Comparison of ENCODE assay signal across 29 mouse cellular contexts in the genomic region with DNA sequence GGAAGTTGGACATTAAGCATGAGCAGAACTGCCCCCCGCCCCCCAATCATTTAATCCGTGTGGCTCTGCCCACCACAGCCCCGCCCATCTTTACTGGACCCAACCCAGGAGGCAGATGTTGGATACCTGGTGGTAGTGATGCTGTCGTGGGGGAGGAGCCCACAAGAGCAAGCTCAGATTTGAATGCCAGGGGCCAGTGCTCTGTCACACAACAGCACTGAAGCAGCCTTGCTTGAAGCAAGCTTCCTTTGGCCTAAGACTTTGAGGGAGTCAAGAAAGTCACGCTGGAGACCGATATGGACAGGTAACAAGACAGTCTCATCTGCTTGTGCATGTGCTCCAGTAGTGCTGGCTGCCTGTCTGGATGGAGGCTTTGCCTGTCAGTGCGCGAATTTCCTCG. TPM values are rescaled to one million over a fixed set of nuclear protein-coding genes. Genes with fewer than 3 reads are reported as not detected.
DNase-seq lines count a peak whose midpoint lies in the region; ATAC-seq lines count a peak whose summit lies in the region.
"Had no signal": no experiment of that assay in that cellular context is flagged by ENCODE, and none has a peak within 500 bp of the region (broad histone marks: within the 10 kb centered on the region; RNA-seq: fewer than 3 reads in every experiment).

A gene (plus strand): TSS at position 196 of the 400 bp plus-strand sequence.

- no peak for ATAC-seq in forebrain, embryonic 15.5 days (replicated peaks)
- ATAC-seq in forebrain, embryonic 11.5 days (replicated peaks; ENCODE audit: low FRiP score), result no peak
- ATAC-seq in megakaryocyte, adult 5-6 weeks (ENCODE audit: poor library complexity, severe bottlenecking), result no peak
- ATAC-seq: activated CD4-positive, CD25-positive, alpha-beta regulatory T cell, adult 4 months; forebrain, embryonic 14.5 days; Patski had no signal

- H3K4me3 ChIP-seq in forebrain, embryonic 15.5 days, result no peak within 1 kb of the TSS
- H3K4me3 ChIP-seq in forebrain, embryonic 11.5 days (ENCODE audit: low read depth, low read length), result no peak within 1 kb of the TSS
- H3K4me3 ChIP-seq in megakaryocyte, embryonic 14.5 days (replicated peaks), result peak within 1 kb of the TSS; percentile 28
- H3K4me3 ChIP-seq: embryonic facial prominence, embryonic 13.5 days; embryonic facial prominence, embryonic 15.5 days; erythroblast, embryonic 14.5 days; forebrain, embryonic 12.5 days had no signal

- H3K27me3 ChIP-seq in forebrain, embryonic 15.5 days, result no peaks in the 10 kb centered on the region
- H3K27me3 ChIP-seq in forebrain, embryonic 11.5 days (ENCODE audit: control insufficient read depth, insufficient read depth, low read length), result no peaks in the 10 kb centered on the region
- H3K27me3 ChIP-seq in megakaryocyte, embryonic 14.5 days (replicated peaks), result peaks cover 10% of the 10 kb centered on the region
- H3K27me3 ChIP-seq in splenic B cell, adult 2 months (ENCODE audit: control insufficient read depth, insufficient read depth, low read length, poor library complexity, severe bottlenecking), result no peaks in the 10 kb centered on the region
- H3K27me3 ChIP-seq: forebrain, embryonic 12.5 days had no signal

- no peak for DNase-seq in forebrain, embryonic 11.5 days (ENCODE audit: low spot score)
- peak; percentile 88 for DNase-seq in A20 (ENCODE audit: low read depth, low spot score)
- peak; percentile 28 for DNase-seq in splenic B cell, adult 2 months (ENCODE audit: low read depth, low spot score)
- no peak for DNase-seq in kidney, postnatal 4 days
- DNase-seq: adrenal gland, adult 8-10 months; adrenal gland, postnatal 14 days; adrenal gland, postnatal 36 days; cerebellum, adult 11-12 months; cerebellum, adult 2 months; cerebellum, adult 9-10 months; cerebellum, postnatal 10 days; cerebellum, postnatal 25 days; embryo, embryonic 11 days had no signal

- H3K4me2 ChIP-seq in forebrain, embryonic 15.5 days (replicated peaks), result no peak within 1 kb of the TSS
- no peak within 1 kb of the TSS for H3K4me2 ChIP-seq in forebrain, embryonic 11.5 days (ENCODE audit: low read depth, low read length, severe bottlenecking)
- H3K4me2 ChIP-seq: embryonic facial prominence, embryonic 13.5 days; embryonic facial prominence, embryonic 15.5 days; forebrain, embryonic 12.5 days had no signal

- H3K4me1 ChIP-seq in forebrain, embryonic 15.5 days, result peaks cover 5% of the 10 kb centered on the region; the same call in 1 of the 2 replicates
- no peaks in the 10 kb centered on the region for H3K4me1 ChIP-seq in forebrain, embryonic 11.5 days (replicated peaks; ENCODE audit: control insufficient read depth, insufficient read depth, low read length)
- peaks cover 18% of the 10 kb centered on the region for H3K4me1 ChIP-seq in megakaryocyte, embryonic 14.5 days
- H3K4me1 ChIP-seq: embryonic facial prominence, embryonic 13.5 days; embryonic facial prominence, embryonic 15.5 days had no signal

- H3K27ac ChIP-seq in forebrain, embryonic 15.5 days (replicated peaks), result peak within 1 kb of the TSS; percentile 27; the same call in 1 of the 2 replicates
- no peak within 1 kb of the TSS for H3K27ac ChIP-seq in forebrain, embryonic 11.5 days (ENCODE audit: low read depth, low read length)
- H3K27ac ChIP-seq: embryonic facial prominence, embryonic 13.5 days; embryonic facial prominence, embryonic 15.5 days; forebrain, embryonic 12.5 days had no signal

- 56% methylated on average over 9 of the region's 9 CpGs for WGBS in forebrain, embryonic 15.5 days
- WGBS in forebrain, embryonic 11.5 days, result 52% methylated on average over 9 of the region's 9 CpGs

- H3K36me3 ChIP-seq in forebrain, embryonic 15.5 days, result no peaks in the 10 kb centered on the region
- no peaks in the 10 kb centered on the region for H3K36me3 ChIP-seq in forebrain, embryonic 11.5 days (ENCODE audit: control insufficient read depth, insufficient read depth, low read length)
- no peaks in the 10 kb centered on the region for H3K36me3 ChIP-seq in megakaryocyte, embryonic 14.5 days (replicated peaks; ENCODE audit: low read length)
- H3K36me3 ChIP-seq in splenic B cell, adult 2 months (ENCODE audit: control insufficient read depth, insufficient read depth, low read length, poor library complexity, severe bottlenecking), result no peaks in the 10 kb centered on the region
- H3K36me3 ChIP-seq: embryonic facial prominence, embryonic 13.5 days; embryonic facial prominence, embryonic 15.5 days; forebrain, embryonic 12.5 days; G1E had no signal

- no peaks in the 10 kb centered on the region for H3K9me3 ChIP-seq in forebrain, embryonic 15.5 days
- H3K9me3 ChIP-seq in forebrain, embryonic 11.5 days (ENCODE audit: control insufficient read depth, low read length), result no peaks in the 10 kb centered on the region
- H3K9me3 ChIP-seq in megakaryocyte, embryonic 14.5 days, result no peaks in the 10 kb centered on the region
- H3K9me3 ChIP-seq: embryonic facial prominence, embryonic 13.5 days; embryonic facial prominence, embryonic 15.5 days; forebrain, embryonic 12.5 days; G1E had no signal

- no peak within 1 kb of the TSS for H3K9ac ChIP-seq in forebrain, embryonic 15.5 days (replicated peaks)
- no peak within 1 kb of the TSS for H3K9ac ChIP-seq in forebrain, embryonic 11.5 days (ENCODE audit: low read length)
- H3K9ac ChIP-seq: embryonic facial prominence, embryonic 13.5 days; embryonic facial prominence, embryonic 15.5 days; forebrain, embryonic 12.5 days had no signal

RNA-seq across cellular contexts. Expression of the gene that starts here (rescaled TPM):
- 0.37 and 0.45 TPM in 2 replicates for polyA plus RNA-seq in forebrain, embryonic 15.5 days (2015; fragmentation: Nextera tagmentation; extraction: Ambion mirVana)
- not detected in 2 replicates for polyA plus RNA-seq in forebrain, embryonic 11.5 days (2014; fragmentation: Nextera tagmentation; extraction: Ambion mirVana)
- 0.07 and 0.69 TPM in 2 replicates for polyA plus RNA-seq in megakaryocyte, embryonic 14.5 days (2012; ENCODE audit: insufficient read depth, low replicate concordance)
- total RNA-seq in megakaryocyte, adult 5-6 weeks (2015), result 0.07 TPM in 1 of 2 replicates, not detected in the other
- not detected in 2 replicates for total RNA-seq in megakaryocyte, adult 5-6 weeks (2017)
- total RNA-seq: adrenal gland, adult 18-20 months; adrenal gland, adult 8-10 months; adrenal gland, postnatal 14 days; adrenal gland, postnatal 36 days; common myeloid progenitor, adult 5-6 weeks; G1E had no signal
- polyA plus RNA-seq: C2C12; cerebellum, adult 2 months; embryonic facial prominence, embryonic 11.5 days; embryonic facial prominence, embryonic 15.5 days; erythroblast, embryonic 14.5 days; forebrain, embryonic 12.5 days; frontal cortex, adult 2 months; G1E; Patski had no signal

Comparison
In these comparisons a context has a peak if more than half of its experiments do, and no peak if none do; other contexts are left out.
1. DNase-seq: peak in A20 (single experiment) and splenic B cell, adult 2 months (single experiment); none in forebrain, embryonic 11.5 days (single experiment) and kidney, postnatal 4 days (0 of 2).